Mouse (Mus musculus) embryonic stem cell, embryonic (primary cell): Measurements from ENCODE around the gene Umad1.

ENCODE experiments used
- CTCF ChIA-PET, 4 experiments: fragments of 300-600 bp in 2 of 4; fragments of 350-600 bp in 2 of 4; sonication (Branson Sonifier 250); formaldehyde crosslinking; loops; one replicate each; lab custom pipeline; 2022; ENCODE audit warnings: inconsistent platforms in 2 of 4; lab: Charles Lee
- POLR2A ChIA-PET, 4 experiments: fragments of 300-600 bp in 2 of 4; fragments of 350-600 bp in 2 of 4; sonication (Branson Sonifier 250); formaldehyde crosslinking; loops; one replicate each; lab custom pipeline; 2022; ENCODE audit warnings: antibody characterized with exemption in 4 of 4, inconsistent platforms in 1 of 4; lab: Charles Lee

Umad1 gene

DNA sequence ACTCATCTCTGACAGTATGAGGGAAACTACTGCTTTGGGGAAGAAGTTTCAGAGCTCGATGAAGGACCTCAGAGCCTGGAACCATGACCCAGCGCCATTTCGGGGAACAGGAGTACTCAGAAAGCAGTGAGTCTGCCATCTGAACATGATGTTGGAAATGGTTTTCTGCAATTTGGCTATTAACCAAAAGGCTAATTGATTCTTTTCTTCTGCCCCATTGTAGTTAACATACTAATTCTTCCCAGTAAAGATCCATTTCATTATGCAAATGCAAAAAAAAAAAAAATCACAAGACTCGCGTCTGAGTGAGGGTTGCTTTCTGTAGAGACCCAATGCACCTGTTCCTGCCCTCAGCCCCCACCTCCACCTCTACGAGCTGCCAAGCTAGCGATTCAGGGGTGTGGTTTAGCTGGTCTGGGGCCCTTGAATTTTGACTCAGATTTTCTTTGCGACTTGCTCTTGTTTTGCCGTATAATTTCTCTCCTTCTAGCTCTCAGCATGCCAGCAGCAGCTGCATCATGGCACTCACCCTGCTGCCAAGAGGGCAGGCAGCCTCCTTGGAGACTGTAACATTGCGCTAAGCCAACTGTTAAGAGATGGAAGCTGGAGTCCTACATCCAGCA lies 163.0 kb downstream of the Umad1 start:
- CTCF ChIA-PET, result interaction anchor here in 1 of 4 experiments (0.6 kb wide), 1 partner anchor 861 kb away, joined by 3 read pairs; no protein-coding TSS in a partner anchor

DNA sequence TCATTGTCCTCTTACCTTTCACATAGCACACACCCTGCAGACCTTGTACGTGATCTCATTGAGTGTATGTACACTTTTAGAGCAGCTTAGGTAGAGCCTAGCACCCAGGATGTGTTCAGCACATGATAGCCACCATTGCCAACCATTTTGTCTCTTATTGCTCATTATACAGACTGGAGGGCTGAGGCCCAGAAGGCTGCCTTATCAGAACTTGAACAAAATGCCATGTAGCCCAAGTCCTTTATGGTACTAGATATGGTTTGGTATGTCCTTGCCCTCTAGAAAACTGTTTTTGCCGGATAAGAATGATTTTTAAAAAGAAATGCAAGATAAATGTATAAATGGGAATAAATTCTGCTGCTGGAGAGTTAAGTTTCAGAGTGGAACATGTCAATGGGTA lies 164.1 kb downstream of the Umad1 start:
- ChIA-PET POLR2A (no interaction called here), CTCF (no interaction called here)

More for the DNA sequence above, 163.0 kb downstream of the Umad1 start:
- POLR2A ChIA-PET, result interaction anchor here in 1 of 4 experiments (0.7 to 0.9 kb wide), 2 partner anchors 11 to 63 kb away, joined by 3 read pairs; no protein-coding TSS in a partner anchor

DNA sequence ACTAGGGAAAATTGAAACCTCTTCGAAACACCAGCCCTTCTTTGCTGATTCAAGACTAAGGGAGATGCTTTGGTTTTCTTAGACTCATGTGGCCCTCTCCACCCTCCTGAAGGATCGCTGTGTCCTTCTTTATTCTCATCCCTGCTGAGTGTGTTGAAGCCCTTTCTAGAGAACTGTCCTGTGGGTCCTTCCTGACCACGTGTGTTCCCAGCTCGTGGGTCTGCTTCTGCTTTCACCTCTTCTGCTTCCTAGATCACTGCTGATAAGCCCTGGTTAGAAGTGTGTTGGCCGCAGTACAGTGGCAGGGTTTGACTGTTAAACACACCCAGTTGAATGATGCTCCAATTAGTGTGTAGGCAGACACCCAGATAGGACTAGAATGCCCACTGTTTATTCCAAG lies 168.6 kb downstream of the Umad1 start:
- ChIA-PET CTCF (no interaction called here), POLR2A (no interaction called here)

DNA sequence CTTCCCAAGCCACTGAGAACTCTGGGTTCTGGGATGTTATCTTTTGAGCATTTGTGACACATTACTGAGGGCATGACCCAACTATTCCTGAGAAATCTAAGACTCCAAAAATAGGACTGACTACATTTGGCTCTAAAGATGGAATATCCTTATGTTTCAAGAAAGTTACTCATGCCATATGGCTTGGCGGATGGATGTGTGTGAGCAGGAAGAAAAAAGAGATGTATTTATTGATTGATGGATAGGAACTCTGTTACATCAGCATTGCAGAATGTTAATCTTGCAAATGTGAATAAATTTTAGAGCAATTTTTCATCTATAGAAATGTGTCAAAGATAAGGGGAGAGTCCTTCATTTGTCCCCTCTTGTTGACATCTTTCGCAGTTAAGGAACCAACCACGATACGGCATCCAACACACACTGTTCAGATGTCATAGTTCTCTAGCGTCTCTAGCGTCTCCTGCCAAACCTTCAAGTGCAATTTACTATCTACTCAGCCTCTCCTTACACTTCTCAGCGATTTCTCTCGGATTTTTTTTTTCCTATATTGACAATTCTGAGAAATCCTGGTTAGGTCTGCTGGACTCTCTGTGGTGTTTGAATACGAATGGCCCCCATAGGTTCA lies 171.6 kb downstream of the Umad1 start:
- POLR2A ChIA-PET, result no interaction called here
- CTCF ChIA-PET, result no interaction called here

DNA sequence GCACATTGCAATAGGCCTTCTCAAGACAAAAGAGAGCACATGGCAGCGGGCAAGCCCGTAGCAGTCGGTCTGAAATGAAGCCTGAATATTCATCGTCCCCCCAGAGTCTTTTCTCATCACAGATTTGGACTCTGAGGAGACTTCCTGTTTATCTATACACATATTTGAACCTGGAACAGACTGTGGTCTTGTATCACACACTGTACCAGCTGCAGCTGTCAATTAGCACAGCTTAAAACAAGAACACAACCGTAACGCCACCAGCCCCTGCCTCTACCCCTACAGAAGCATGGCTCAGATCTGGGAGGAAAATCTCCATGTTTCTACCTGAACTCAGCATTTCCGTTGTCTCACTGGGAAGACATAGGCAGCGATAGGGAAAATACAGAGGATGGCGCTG lies 174.1 kb downstream of the Umad1 start:
- ChIA-PET CTCF (no interaction called here), POLR2A (no interaction called here)

DNA sequence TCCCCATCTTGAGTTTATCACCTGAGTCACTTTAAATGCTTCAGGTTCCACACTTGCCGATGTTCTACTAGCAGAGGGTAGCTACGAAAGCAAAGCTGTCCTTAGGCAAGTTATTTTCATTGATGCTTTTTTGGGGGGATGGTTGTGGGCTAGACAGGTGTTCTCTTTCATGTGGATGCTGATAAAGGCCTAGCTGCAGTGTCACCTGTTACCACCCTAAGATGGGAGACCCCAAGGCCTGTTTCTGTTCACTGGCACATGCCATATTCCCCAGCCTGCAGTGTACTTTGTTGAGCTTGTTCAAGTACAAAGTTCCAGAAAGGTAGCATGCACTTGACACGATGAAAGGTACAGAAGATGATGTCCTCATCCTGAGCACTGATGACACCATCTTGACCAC lies 178.8 kb downstream of the Umad1 start:
- CTCF ChIA-PET, result no interaction called here

DNA sequence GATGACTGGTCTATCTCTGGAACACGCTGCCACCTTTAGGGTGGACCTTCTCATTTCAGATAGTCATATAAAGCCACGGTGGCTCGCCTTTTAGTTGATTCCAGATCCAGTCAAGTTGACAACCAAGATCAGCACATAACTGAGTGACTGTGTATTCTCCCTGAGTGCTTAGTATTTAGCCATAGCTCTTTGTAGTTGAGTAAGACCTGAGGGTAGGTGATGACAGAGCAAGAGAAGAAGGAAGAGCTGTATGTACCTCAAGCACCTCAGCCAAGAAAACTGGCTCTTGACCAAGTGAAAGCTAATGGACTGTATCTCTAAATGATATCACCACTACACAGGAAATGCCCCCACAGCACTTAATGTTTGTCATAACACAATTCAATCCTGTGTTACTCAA lies 182.7 kb downstream of the Umad1 start:
- CTCF ChIA-PET, result no interaction called here
- POLR2A ChIA-PET, result no interaction called here

More for the DNA sequence above, 178.8 kb downstream of the Umad1 start:
- POLR2A ChIA-PET, result interaction anchor here in 1 of 4 experiments (0.9 kb wide), 1 partner anchor 13 kb away, joined by 3 read pairs; no protein-coding TSS in a partner anchor

DNA sequence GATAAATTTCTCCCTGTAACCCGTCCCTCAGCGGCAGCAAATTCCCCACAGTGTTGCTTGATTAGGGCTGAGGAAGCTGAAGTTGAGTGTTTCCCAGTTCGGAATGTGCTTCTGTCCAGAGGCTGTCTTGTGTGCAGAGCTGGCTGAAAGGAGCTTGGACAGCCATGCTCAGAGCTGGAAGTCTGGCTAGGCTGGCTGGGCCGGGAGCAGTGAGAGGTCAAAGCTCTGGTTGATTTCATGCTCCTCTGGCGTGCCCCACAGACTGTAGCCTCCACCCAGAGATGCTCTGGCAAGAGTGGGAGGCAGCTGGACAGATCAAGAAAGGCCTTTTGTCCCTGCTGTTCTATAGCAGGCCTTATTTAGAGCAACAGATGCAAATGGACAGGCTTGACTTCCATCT lies 187.7 kb downstream of the Umad1 start:
- ChIA-PET POLR2A (interaction anchor here in 2 of 4 experiments (0.9 to 1.6 kb wide), 2 partner anchors 39 to 216 kb away, joined by 3 to 4 read pairs; no protein-coding TSS in a partner anchor), CTCF (no interaction called here)

DNA sequence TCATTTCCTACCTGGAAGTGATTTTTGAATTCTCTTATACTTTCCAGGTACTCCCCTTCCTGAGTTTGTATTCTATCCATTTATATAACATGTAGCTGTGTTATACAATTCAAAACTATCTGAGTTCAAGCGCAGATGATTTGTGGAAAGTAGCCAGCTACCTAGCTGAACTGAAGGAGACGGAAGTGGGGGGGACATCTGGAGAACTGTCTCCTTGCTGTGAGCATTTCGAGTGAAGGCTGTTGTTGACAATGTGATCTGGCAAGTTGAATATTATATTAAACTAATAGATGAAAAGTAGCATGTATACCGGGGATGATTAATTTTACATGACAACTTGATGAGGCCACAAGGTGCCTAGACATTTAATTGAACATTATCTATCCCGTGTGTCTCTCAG lies 196.5 kb downstream of the Umad1 start:
- ChIA-PET POLR2A (no interaction called here), CTCF (no interaction called here)

DNA sequence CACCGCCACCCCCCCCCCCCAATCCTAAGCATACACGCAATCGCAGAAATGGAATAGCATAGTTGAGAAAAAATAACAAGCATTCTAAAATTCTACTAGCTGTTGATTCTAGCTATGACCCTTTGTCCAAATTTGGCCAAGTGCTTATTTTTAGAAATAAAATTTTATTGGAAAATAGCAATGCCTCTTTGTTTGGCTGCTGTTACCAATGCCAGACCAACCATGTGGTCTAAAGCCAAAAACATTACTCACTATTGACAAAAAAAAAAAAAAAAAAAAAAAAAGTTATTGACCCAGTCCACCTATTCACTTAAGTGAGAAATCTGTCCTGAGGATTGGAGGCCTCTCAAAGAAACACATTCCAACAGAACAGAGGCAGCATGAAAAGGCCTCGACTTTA lies 199.5 kb downstream of the Umad1 start:
- CTCF ChIA-PET, result interaction anchor here in 1 of 4 experiments (0.7 kb wide), 1 partner anchor 713 kb away, joined by 5 read pairs; no protein-coding TSS in a partner anchor
- POLR2A ChIA-PET, result interaction anchor here in 1 of 4 experiments (0.7 kb wide), 1 partner anchor 352 kb away, joined by 3 read pairs; no protein-coding TSS in a partner anchor

DNA sequence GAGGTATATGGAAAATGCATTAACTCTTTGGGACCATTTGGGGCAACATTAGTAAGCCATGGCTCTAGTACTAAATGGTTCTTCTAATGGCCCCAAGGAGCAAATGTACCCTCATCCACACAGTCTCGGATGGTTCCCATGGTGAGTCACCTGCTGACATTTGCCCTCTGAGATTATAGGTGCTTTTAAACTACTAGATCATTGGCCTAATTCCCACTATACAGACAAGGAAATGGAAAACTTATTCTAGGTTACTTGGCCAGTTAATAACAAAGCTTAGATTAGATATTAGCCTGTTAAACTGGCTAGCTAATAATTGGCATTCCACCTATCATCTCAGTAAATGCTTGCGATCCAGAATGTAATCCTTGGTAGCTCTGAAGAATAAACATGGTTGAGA lies 203.4 kb downstream of the Umad1 start:
- ChIA-PET CTCF (no interaction called here), POLR2A (no interaction called here)

DNA sequence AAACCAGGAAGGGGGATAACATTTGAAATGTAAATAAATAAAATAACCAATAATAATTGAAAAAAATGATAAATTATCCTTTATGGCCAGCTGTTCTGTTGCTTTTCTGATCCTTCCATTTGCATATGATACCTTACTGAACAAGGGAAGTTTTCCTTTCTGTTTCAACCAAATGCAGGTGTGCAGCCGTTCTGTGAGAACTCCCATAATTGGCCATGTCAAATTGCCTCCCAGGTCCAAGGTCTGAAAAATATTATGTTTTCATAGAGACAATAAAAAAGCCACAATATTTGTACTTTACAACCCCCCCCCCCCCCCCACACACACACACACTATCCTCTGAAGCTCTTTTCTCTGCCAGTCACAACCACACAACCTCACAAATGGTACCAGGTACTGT lies 206.3 kb downstream of the Umad1 start:
- POLR2A ChIA-PET, result no interaction called here
- CTCF ChIA-PET, result interaction anchor here in 1 of 4 experiments (0.7 kb wide), 1 partner anchor 515 kb away, joined by 6 read pairs; no protein-coding TSS in a partner anchor

DNA sequence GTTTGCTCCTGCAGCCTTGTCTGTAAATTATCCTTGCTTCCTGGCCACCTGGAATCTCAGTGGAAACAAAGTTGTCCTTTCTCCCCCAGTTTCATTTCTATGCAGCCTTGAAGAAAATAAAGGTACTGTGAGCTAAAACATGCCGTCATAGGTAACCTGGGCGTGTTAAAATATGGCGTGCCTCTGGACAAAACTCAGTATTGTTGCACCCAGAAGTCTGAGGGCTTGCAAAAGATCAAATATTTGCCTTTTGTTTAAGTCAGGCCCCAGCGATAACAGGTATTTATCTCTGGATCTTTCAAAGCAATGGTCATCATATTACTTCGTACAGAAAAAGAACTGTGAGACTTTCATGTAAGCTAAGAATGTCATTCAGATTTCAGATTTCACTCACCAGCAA lies 206.9 kb downstream of the Umad1 start:
- POLR2A ChIA-PET, result no interaction called here
- CTCF ChIA-PET, result no interaction called here

DNA sequence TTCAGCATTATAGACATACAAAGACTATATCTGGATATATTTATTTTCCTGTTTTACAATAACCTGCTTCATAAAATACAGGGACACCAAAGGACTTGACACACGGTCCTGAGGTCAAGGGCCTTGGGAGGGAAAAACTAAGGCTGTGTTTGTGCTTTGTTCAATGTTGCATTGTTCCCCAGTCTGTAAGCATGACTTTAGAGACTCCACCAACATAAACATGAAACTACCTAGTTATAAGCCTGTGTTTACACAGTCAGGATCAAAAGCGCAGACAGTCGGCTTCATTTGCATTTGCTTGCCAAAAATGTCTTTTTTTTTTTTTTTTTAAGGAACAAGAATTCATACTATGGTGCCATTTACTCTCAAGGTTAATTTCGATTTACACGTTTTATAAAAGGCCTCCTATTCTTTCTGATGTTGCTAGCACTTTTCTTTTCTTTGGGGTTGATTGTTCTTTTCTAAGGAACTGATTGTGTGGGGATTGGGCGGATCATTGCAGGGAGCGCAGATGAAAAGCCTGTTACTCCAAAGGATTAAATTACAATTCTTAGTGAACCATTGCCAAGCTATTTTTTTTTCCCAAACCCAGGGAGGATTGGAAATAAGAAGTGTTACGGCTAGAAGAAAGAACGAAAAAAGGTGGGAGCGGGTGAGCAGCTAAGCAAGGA lies 208.7 kb downstream of the Umad1 start:
- CTCF ChIA-PET, result no interaction called here
- POLR2A ChIA-PET, result interaction anchor here in 1 of 4 experiments (0.5 kb wide), 1 partner anchor 572 kb away, joined by 3 read pairs; no protein-coding TSS in a partner anchor

DNA sequence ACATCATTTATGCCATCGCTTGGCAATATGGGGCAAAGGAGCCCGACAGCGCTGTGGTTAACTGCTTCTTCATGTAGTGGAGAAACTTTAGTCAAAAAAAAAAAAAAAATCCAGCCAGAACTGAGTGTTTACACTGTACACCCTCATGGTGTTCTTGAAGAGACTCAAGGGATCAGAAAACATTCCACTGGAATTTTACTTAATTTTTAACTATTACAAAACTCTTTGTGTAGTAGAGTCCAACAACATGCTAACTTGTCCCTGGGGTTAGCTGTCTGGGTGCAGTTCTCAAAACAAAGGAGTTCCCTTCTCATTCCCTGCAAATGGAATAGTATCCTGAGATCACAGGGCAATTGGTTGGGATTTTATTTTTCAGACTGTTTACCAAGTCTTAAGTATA lies 210.8 kb downstream of the Umad1 start:
- ChIA-PET CTCF (no interaction called here), POLR2A (no interaction called here)

DNA sequence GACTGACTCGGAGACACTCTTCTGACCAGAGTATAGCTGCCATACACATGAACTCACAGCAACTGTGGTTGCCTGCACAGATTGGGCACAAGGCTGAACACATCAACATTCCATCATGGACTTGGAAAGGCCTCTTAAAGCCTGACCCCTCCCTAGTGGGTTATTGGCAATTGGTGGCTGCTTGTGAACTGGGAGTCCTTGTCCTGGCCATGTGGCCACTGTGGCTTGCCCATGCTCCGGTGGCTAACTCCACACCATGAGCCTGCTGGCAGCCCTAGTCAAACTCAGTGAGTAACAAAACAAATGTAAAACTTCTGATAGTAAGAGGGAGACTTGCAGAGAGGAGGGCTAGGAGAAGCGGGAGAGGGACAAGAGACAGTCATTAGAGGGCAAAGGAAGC lies 213.0 kb downstream of the Umad1 start:
- CTCF ChIA-PET, result no interaction called here
- POLR2A ChIA-PET, result no interaction called here

DNA sequence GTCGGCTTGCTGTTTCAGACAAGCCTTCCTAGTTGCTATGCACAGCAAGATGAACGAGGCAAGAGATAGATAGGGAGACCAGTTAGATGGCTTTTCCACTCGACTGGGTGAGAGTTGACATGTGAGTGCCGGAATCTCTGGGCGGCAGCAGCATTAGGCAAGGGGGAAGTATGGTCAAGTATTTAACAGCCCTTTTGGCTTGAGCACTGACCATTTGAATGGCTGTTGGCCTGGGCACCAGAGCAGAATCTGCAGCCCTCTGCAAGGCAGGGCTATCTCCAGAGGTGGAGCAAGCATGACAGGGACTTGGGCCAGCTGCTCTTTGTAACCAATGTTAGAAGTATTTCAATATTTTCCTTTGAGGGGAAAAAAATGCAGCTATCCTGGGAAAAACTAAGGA lies 213.8 kb downstream of the Umad1 start:
- CTCF ChIA-PET, result no interaction called here
- POLR2A ChIA-PET, result no interaction called here

DNA sequence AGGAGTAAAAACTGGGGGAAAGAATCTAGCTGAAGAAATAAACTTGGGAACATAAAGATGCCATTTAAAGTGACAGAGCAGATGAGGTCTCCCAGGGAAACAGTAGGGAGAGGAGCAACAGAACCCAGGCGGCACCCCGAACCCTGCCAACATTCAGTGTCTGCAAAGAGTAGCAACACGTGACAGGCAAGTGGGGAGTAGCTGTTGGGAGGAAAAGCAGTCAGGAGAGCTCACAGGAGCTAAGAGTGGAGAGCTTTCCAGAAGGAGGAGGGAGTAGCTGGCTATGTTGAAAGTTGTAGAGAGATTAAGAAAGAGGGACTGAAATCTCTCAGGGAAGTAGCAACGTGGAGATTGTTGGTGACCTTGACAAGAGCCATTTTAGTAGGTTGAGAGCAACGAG lies 214.4 kb downstream of the Umad1 start:
- ChIA-PET CTCF (no interaction called here), POLR2A (interaction anchor here in 2 of 4 experiments (0.6 to 1.6 kb wide), 3 partner anchors 12 to 252 kb away, joined by 3 to 4 read pairs (median 3); no protein-coding TSS in a partner anchor)

DNA sequence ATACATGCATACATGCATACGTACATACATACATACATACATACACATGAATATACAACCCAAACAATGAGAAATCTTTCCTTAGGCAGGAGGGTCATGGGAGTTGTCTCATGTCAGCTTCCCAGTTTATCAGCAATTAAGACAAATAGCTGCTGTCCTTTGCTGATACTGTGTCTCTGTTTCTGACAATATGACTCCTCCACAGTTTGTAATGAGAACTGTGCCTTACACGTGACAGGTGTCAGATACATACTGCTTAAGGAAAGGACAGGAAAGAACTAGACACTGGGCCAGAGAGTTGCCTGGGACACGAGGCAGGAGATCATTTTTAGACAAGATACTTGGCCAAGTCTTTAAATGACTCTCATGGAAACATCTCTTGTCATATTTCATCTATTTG lies 215.2 kb downstream of the Umad1 start:
- POLR2A ChIA-PET, result interaction anchor here in 2 of 4 experiments (0.6 to 1.6 kb wide), 3 partner anchors 11 to 57 kb away, joined by 3 to 4 read pairs (median 4); no protein-coding TSS in a partner anchor
- CTCF ChIA-PET, result no interaction called here

DNA sequence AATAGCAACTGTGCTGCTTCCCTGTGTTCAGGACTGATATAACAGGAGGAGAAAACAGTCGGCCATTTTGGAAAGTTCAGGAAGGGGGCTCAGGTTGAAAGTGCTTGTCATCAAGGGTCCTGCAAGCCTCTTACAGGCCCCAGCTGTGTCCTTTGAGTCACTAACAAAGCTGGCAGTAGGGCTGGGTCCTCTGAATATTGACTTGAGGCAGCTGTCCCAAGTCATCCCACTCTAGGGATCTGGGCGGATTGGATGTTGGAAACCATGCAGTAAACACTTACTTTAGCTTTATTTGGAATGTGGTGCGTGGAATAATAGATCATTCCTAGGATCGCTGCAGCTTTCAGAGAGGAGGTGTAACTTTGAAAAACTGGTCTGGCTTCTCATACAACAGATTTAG lies 215.7 kb downstream of the Umad1 start:
- CTCF ChIA-PET, result no interaction called here
- POLR2A ChIA-PET, result interaction anchor here in 1 of 4 experiments (1.6 kb wide), 1 partner anchor 11 kb away, joined by 4 read pairs; no protein-coding TSS in a partner anchor
